Mouse (Mus musculus): ENCODE measurements around the gene Krt17.
"Not testable (repeated sequence)": the region's sequence is repeated elsewhere in the genome, so short reads cannot be mapped to it uniquely, and the experiment has no call there.

The Krt17 gene

GRCm38 (mm10) chr11:100262058-100262980 is 1.5 kb upstream of the Krt17 start:
- DNase-seq (ENCODE audit: low read depth, low spot score), result no peak

GRCm38 (mm10) chr11:100261235-100261605 is 391 bp upstream of the Krt17 start:
- no peak for DNase-seq (ENCODE audit: low read depth, low spot score)

DNA sequence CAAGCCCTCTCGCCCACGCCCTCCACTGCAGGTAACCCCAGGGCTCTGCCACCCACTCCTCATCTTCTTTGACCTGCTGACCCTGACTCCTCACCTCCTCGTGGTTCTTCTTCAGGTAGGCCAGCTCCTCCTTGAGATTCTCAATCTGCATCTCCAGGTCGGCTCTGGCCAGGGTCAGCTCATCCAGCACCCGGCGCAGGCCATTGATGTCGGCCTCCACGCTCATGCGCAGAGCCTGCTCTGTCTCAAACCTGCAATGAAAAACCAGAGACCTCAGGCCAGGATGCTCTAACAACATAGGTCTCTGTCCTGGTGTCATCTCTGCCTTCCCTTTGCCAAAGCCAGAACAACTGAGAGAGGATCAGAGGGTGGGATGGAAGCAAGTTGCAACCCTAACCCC is 1.8 kb downstream of the Krt17 start:
- DNase-seq (ENCODE audit: low read depth, low spot score), result no peak

DNA sequence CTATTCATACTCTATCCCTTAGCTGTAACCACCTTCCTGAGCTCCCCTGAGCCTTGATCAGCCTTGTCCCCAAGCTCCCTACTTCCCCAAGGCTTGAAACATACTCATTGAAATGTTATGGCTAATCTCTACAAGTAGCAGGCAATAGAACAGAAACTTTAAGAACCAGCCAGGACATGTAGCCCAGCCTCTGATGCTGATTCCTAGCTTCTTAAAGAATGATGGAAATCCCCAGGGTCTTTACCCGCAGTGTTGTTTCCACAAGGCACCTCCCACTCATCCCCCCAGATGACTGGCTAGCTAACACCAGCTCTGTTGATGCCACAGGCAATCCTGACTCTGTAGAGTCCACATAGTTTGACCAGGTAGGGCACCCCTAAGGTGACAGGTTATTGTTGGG is 2.9 kb downstream of the Krt17 start:
- DNase-seq (ENCODE audit: low read depth, low spot score), result no peak

DNA sequence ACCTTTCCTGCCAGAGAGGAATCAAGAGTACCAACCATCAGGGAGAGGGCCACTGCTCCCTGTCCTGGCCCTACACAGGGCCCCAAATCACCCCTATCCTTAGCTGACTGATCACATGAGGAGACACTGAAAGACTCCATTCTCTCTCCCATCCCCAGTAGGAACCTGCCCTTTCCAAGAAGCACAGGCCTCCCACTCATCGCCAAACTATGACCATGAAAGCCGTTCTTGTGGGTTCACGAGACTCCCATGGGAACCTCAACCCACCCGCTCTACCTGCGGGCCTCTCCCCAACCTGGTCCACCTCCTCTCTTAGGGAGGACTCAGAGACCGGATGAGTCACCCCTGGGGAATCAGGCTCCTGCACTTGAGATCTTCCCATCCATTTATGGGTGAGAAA is 5.3 kb downstream of the Krt17 start:
- no peak for DNase-seq (ENCODE audit: low read depth, low spot score)

- no peak for DNase-seq (ENCODE audit: low read depth, low spot score)
These were observed 6.3 kb downstream of the Krt17 start for GRCm38 (mm10) chr11:100254360-100255090.

- DNase-seq (ENCODE audit: low read depth, low spot score), result no peak
These were observed 11.9 kb downstream of the Krt17 start, which contains the start of gene Krt16 for GRCm38 (mm10) chr11:100248852-100249465. Gene Krt16 (minus strand): TSS chr11:100248902.

DNA sequence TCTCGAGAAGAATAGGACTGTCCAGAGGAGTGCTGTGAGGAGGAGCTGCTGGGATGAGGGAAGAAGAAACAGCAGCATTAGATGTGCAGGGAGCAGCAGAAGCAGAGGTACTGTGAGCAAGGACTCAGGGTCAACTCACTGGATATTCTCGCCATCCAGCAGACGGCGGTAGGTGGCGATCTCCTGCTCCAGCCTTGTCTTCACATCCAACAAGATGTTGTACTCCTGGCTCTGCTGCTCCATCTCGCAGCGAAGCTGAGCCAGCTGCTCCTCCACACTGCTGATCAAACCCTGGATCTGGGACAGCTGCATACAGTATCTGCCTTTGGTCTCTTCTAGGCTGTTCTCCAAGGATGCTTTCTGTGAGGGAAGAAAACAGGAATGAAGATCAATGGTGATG is 14.4 kb downstream of the Krt17 start:
- not testable (repeated sequence) for DNase-seq (ENCODE audit: low read depth, low spot score)

DNA sequence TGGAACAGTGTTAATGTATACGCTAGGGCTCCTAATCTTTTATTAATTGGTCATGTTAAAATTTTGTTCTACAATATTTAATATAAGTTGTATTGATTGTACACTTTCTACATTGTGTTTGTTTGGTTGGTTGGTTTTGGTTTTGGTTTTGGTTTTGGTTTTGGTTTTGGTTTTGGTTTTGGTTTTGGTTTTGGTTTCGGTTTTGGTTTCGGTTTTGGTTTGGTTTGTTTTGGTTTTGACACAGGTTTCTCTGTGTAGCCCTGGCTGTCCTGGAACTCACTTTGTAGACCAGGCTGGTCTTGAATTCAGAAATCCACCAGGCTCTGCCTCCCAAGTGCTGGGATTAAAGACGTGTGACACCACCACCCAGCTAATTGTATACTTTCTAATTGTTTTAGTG is 20.6 kb downstream of the Krt17 start:
- not testable (repeated sequence) for DNase-seq (ENCODE audit: low read depth, low spot score)

DNA sequence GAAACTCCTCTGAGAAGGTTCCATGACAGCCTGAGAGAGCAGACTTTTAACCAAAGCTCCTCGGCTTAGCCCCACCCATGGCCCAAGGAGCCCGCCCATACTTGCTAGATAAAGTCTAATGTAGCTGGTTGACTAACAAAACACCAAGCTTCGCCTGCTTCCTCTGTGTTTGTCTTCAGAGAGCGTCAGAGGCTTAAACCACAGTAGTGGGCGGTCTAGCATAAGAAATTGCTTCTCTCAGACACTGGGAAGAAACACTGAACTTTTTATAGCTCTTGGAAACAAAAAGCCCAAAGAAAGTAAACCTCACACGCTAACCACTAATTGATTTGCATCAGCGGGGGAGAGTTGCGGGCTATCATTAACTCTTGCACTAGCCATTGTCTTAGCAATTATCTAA is 39.1 kb downstream of the Krt17 start:
- no peak for DNase-seq (ENCODE audit: low read depth, low spot score)

GRCm38 (mm10) chr11:100219304-100219703 is 41.5 kb downstream of the Krt17 start:
- DNase-seq (ENCODE audit: low read depth, low spot score), result no peak

DNA sequence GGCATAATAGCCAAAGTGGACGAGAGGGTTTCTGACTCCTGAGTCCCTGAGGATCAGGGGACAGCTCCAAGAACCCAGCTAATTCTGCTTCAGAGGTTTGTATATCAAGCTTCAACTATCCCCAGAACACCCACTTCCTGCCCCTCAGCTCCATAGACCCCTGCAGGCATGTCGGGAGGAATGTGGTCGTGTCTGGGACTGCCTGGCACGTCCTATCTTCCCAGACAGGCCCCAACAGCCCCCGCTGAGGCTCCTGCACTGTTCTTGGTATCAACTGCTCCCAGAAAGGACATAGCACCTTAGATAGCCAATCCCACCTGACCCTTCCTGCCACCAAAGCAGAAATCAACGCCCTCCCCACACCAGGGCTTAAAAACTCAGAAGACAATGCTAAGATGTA is 52.3 kb downstream of the Krt17 start:
- DNase-seq (ENCODE audit: low read depth, low spot score), result no peak

GRCm38 (mm10) chr11:100207498-100207897 is 53.3 kb downstream of the Krt17 start, which contains the start of gene Krt14:
Gene Krt14 (minus strand): TSS chr11:100207548.
- no peak for DNase-seq (ENCODE audit: low read depth, low spot score)

Measured in brain, embryonic 18.5 days (tissue).